Mouse (Mus musculus) testis, adult 2 months (tissue): ENCODE data around the gene Tbx10. TPM values are rescaled to one million over a fixed set of nuclear protein-coding genes. Genes with fewer than 3 reads are reported as not detected.
"Not testable (repeated sequence)": the region's sequence is repeated elsewhere in the genome, so short reads cannot be mapped to it uniquely, and the experiment has no call there.

ENCODE experiments used
- H3K27ac ChIP-seq: fragments of 200-500 bp; 2 replicates; pipeline ENCODE4 v1.5.1; 2012; ENCODE audit warnings: low read depth, low read length; ENCODE audit not compliant: control insufficient read depth, insufficient read depth
- H3K27me3 ChIP-seq: fragments of 200-500 bp; 2 replicates; pipeline ENCODE4 v1.6.1; 2012; ENCODE audit warnings: mild to moderate bottlenecking, low read length, moderate library complexity; ENCODE audit not compliant: control insufficient read depth, insufficient read depth
- H3K36me3 ChIP-seq: fragments of 200-500 bp; 2 replicates; pipeline ENCODE4 v1.6.1; 2012; ENCODE audit warnings: mild to moderate bottlenecking, low read length; ENCODE audit not compliant: control insufficient read depth, insufficient read depth
- H3K4me1 ChIP-seq: fragments of 200-500 bp; 2 replicates; pipeline ENCODE4 v1.6.1; 2012; ENCODE audit warnings: low read length; ENCODE audit not compliant: control insufficient read depth, insufficient read depth
- H3K4me3 ChIP-seq: fragments of 200-500 bp; 2 replicates; pipeline ENCODE4 v1.5.1; 2012; ENCODE audit warnings: low read depth, mild to moderate bottlenecking, low read length, moderate library complexity, mixed read lengths; ENCODE audit not compliant: control insufficient read depth
- CTCF ChIP-seq: fragments of 200-500 bp; IDR thresholded peaks from 2 replicates; pipeline ENCODE4 v1.5.1; 2012; ENCODE audit warnings: low read depth, mild to moderate bottlenecking, inconsistent platforms, low read length, moderate library complexity; ENCODE audit not compliant: control insufficient read depth, insufficient read depth, insufficient replicate concordance
- POLR2A ChIP-seq: fragments of 200-500 bp; IDR thresholded peaks from 2 replicates; pipeline ENCODE4 v1.6.1; 2012; ENCODE audit warnings: low read depth, mild to moderate bottlenecking, inconsistent platforms, low read length, moderate library complexity; ENCODE audit not compliant: control insufficient read depth
- polyA plus RNA-seq: library from polyadenylated mRNA; depleted of rRNA; stranded (reverse); fragments of >200 nt; gene quantifications from 2 replicates; pipeline ENCODE4 v1.2.3, GENCODE M21; 2012

Tbx10 gene
- polyA plus RNA-seq, 1 experiment = 0.56 TPM

- Histone ChIP-seq H3K27me3 (no peaks in the 10 kb centered on the region), H3K36me3 (no peaks in the 10 kb centered on the region), H3K4me1 (peaks cover 4% of the 10 kb centered on the region), H3K4me3 (no peak overlapping the region), H3K27ac (no peak overlapping the region)
- TF ChIP-seq POLR2A (no peak), CTCF (no peak)
Observed at GRCm38 (mm10) chr19:3951461-3951860, 41.1 kb upstream of the Tbx10 start.

- TF ChIP-seq CTCF = no peak
- TF ChIP-seq POLR2A = no peak
- Histone ChIP-seq H3K27ac (no peak overlapping the region), H3K4me1 (peaks cover 4% of the 10 kb centered on the region), H3K27me3 (no peaks in the 10 kb centered on the region), H3K4me3 (no peak overlapping the region), H3K36me3 (no peaks in the 10 kb centered on the region)
Observed at GRCm38 (mm10) chr19:3952099-3952498, 40.5 kb upstream of the Tbx10 start.

GRCm38 (mm10) chr19:3955033-3955432 is 37.5 kb upstream of the Tbx10 start:
- no peaks in the 10 kb centered on the region for H3K36me3 ChIP-seq
- no peak overlapping the region for H3K27ac ChIP-seq
- TF ChIP-seq POLR2A (no peak), CTCF (no peak)
- H3K27me3 ChIP-seq = no peaks in the 10 kb centered on the region
- H3K4me1 ChIP-seq = no peaks in the 10 kb centered on the region
- no peak overlapping the region for H3K4me3 ChIP-seq

GRCm38 (mm10) chr19:3955804-3956203 is 36.7 kb upstream of the Tbx10 start:
- Histone ChIP-seq H3K36me3 (no peaks in the 10 kb centered on the region), H3K4me3 (no peak overlapping the region), H3K27ac (no peak overlapping the region), H3K27me3 (no peaks in the 10 kb centered on the region), H3K4me1 (no peaks in the 10 kb centered on the region)
- TF ChIP-seq CTCF (no peak), POLR2A (no peak)

GRCm38 (mm10) chr19:3957296-3958036 is 35.1 kb upstream of the Tbx10 start:
- H3K27ac ChIP-seq, H3K27me3 ChIP-seq, H3K4me3 ChIP-seq, H3K36me3 ChIP-seq, H3K4me1 ChIP-seq: not testable (repeated sequence)

- H3K4me3 ChIP-seq = no peak within 1 kb of the TSS
- H3K27me3 ChIP-seq = no peaks in the 10 kb centered on the region
- TF ChIP-seq POLR2A (no peak), CTCF (no peak)
- H3K27ac ChIP-seq = no peak within 1 kb of the TSS
- no peaks in the 10 kb centered on the region for H3K4me1 ChIP-seq
- no peaks in the 10 kb centered on the region for H3K36me3 ChIP-seq
Observed at GRCm38 (mm10) chr19:3958470-3958869, 34.1 kb upstream of the Tbx10 start, which contains the start of gene Aldh3b3. TSS of gene Aldh3b3 (plus strand) at chr19:3958645.

GRCm38 (mm10) chr19:3959030-3959429 is 33.5 kb upstream of the Tbx10 start:
- Histone ChIP-seq H3K27ac (no peak overlapping the region), H3K27me3 (no peaks in the 10 kb centered on the region), H3K4me1 (no peaks in the 10 kb centered on the region), H3K4me3 (no peak overlapping the region), H3K36me3 (no peaks in the 10 kb centered on the region)
- TF ChIP-seq POLR2A (no peak), CTCF (no peak)

- no peak overlapping the region for H3K27ac ChIP-seq
- no peak overlapping the region for H3K4me3 ChIP-seq
- H3K27me3 ChIP-seq = no peaks in the 10 kb centered on the region
- TF ChIP-seq CTCF (no peak), POLR2A (no peak)
- H3K36me3 ChIP-seq = no peaks in the 10 kb centered on the region
- no peaks in the 10 kb centered on the region for H3K4me1 ChIP-seq
Observed at GRCm38 (mm10) chr19:3960211-3960610, 32.3 kb upstream of the Tbx10 start.

- H3K4me3 ChIP-seq, H3K4me1 ChIP-seq, H3K27ac ChIP-seq, H3K36me3 ChIP-seq, H3K27me3 ChIP-seq: not testable (repeated sequence)
Observed at GRCm38 (mm10) chr19:3961805-3962204, 30.7 kb upstream of the Tbx10 start.
